In the genomic region with DNA sequence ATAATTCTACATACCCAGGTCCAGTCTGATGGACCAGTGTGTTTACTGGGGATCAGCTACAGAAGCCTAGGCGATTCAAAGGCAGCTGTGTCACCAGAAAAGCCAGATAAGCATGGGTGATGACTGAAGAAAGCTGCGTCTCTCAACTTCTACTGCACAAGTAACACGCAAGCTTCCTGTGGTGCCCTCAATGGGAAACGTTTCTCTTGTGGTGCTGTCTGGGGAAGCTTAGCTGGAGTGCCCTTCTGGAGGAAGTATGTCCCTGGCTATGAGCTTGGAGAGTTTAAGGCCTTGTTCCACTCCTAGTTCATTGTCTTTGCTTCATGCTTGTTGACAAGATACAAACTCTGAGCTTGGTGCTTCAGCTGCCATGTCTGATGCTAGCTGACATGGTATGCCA, we compare ENCODE assay signal across 17 mouse cellular contexts.
DNase-seq lines count a peak whose midpoint lies in the region; ATAC-seq and TF ChIP-seq lines count a peak whose summit lies in the region.
"Had no signal": no experiment of that assay in that cellular context is flagged by ENCODE, and none has a peak within 500 bp of the region (broad histone marks: within the 10 kb centered on the region; RNA-seq: fewer than 3 reads in every experiment).

No protein-coding gene starts in this region.

- no peak overlapping the region for H3K4me2 ChIP-seq in forebrain, postnatal 0 days (ENCODE audit: low read depth)
- H3K4me2 ChIP-seq: embryonic facial prominence, embryonic 12.5 days; forebrain, embryonic 13.5 days; forebrain, embryonic 15.5 days had no signal

- H3K27me3 ChIP-seq in forebrain, postnatal 0 days (ENCODE audit: insufficient read depth, low read length) = no peaks in the 10 kb centered on the region
- H3K27me3 ChIP-seq: embryonic facial prominence, embryonic 12.5 days; forebrain, embryonic 13.5 days; forebrain, embryonic 15.5 days had no signal

- WGBS in forebrain, postnatal 0 days = 96% methylated on average over 4 of the region's 4 CpGs

- H3K9me3 ChIP-seq in forebrain, postnatal 0 days (ENCODE audit: low read length) = no peaks in the 10 kb centered on the region
- H3K9me3 ChIP-seq: embryonic facial prominence, embryonic 10.5 days; embryonic facial prominence, embryonic 12.5 days; forebrain, embryonic 13.5 days; forebrain, embryonic 15.5 days had no signal

- H3K9ac ChIP-seq in forebrain, postnatal 0 days = no peak overlapping the region
- H3K9ac ChIP-seq: embryonic facial prominence, embryonic 12.5 days; forebrain, embryonic 13.5 days; forebrain, embryonic 15.5 days had no signal

- no peaks in the 10 kb centered on the region for H3K4me1 ChIP-seq in forebrain, postnatal 0 days (ENCODE audit: insufficient read depth)
- H3K4me1 ChIP-seq: embryonic facial prominence, embryonic 10.5 days; embryonic facial prominence, embryonic 12.5 days; forebrain, embryonic 13.5 days; forebrain, embryonic 15.5 days had no signal

- ATAC-seq in megakaryocyte progenitor cell, adult 5-6 weeks (replicated peaks; ENCODE audit: poor library complexity) = peak; percentile 60
- ATAC-seq in forebrain, postnatal 0 days = no peak
- ATAC-seq: forebrain, embryonic 13.5 days; forebrain, embryonic 15.5 days had no signal

- TF ChIP-seq CTCF in forebrain, postnatal 0 days (IDR thresholded peaks at IDR 0.05; ENCODE audit: low read depth) = no peak

- no peak overlapping the region for H3K4me3 ChIP-seq in forebrain, postnatal 0 days (ENCODE audit: low read depth, low read length)
- H3K4me3 ChIP-seq: embryonic facial prominence, embryonic 10.5 days; embryonic facial prominence, embryonic 12.5 days; forebrain, embryonic 13.5 days; forebrain, embryonic 15.5 days had no signal

- no peak overlapping the region for H3K27ac ChIP-seq in forebrain, postnatal 0 days (ENCODE audit: low read depth, low read length)
- H3K27ac ChIP-seq: embryonic facial prominence, embryonic 10.5 days; embryonic facial prominence, embryonic 12.5 days; forebrain, embryonic 13.5 days; forebrain, embryonic 15.5 days had no signal

- peaks cover 33% of the 10 kb centered on the region for H3K36me3 ChIP-seq in forebrain, postnatal 0 days (ENCODE audit: insufficient read depth)

- DNase-seq in heart, adult 11 months = peak; percentile 12
- no peak for DNase-seq in heart, postnatal 4 days
- peak; percentile 13 for DNase-seq in 416B (ENCODE audit: low read depth)
- no peak for DNase-seq in forebrain, postnatal 0 days
- DNase-seq: adrenal gland, adult 2 months; adrenal gland, postnatal 10 days; adrenal gland, postnatal 25 days; cerebellum, adult 11-12 months; cerebellum, adult 2 months; cerebellum, adult 9-10 months; cerebellum, postnatal 10 days; cerebellum, postnatal 25 days had no signal

Comparison
In these comparisons a context has a peak if more than half of its experiments do, and no peak if none do; other contexts are left out.
1. DNase-seq: peak in heart, adult 11 months (single experiment) and 416B (single experiment); none in heart, postnatal 4 days (single experiment) and forebrain, postnatal 0 days (single experiment).